ENCODE assay signal across 10 mouse cellular contexts in the genomic region with DNA sequence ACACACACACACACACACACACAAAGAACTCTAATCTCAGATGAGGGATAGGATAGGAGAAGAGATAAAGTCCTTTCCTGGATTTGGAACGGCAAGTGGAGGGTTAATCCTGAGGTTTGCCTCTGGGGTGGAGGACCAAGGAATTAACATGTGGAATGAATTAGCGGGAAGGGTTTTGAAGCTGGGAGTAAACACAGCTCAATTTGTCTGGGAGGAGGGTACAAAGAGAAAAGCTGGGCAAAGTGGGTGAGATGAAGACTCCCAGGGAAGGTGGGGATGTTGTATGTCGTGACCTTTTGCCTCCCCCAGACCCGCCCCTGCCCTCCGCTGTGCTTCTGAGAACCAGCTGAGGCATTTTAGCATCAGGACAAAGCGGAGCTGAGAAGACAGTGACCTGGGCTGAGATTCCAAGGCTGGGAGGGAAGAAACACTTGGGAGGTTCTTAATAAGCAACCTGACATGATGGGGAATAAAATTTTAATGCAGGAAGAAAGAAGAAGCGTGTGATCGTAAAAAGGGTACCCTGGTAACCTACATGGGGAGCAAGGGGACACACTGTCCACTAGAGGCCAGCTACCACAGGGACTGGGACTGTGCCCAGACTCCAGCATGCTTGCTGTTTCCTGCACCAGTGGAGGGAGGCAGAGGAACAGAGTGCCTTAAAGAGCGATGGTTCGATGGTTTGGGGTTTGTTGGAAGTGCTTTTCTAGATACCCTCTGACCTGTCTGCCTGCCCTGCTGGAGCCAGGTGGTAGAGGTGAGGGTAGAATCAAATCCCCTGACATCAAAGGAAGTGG.
DNase-seq lines count a peak whose midpoint lies in the region; ATAC-seq and TF ChIP-seq lines count a peak whose summit lies in the region.
"Had no signal": no experiment of that assay in that cellular context is flagged by ENCODE, and none has a peak within 500 bp of the region (broad histone marks: within the 10 kb centered on the region; RNA-seq: fewer than 3 reads in every experiment).

No protein-coding gene starts in this region.

- DNase-seq in 3T3-L1 (ENCODE audit: low read depth, low spot score) (peak; percentile 61), NIH3T3 (ENCODE audit: low read depth) (peak; percentile 22)
- DNase-seq in layer of hippocampus, adult 9-10 months (ENCODE audit: low spot score), result no peak
- no peak for DNase-seq in adrenal gland, postnatal 25 days
- DNase-seq: cerebellum, adult 11 months; layer of hippocampus, adult 9-11 months had no signal

- 42% methylated on average over 10 of the region's 10 CpGs for WGBS in intestine, postnatal 0 days
- WGBS in intestine, embryonic 16.5 days, result 35% methylated on average over 10 of the region's 10 CpGs
- 21% methylated on average over 10 of the region's 10 CpGs for WGBS in limb, embryonic 12.5 days

- no peak overlapping the region for H3K4me2 ChIP-seq in intestine, postnatal 0 days (replicated peaks; ENCODE audit: low read depth)
- no peak overlapping the region for H3K4me2 ChIP-seq in intestine, embryonic 16.5 days (ENCODE audit: low read depth, low read length)
- H3K4me2 ChIP-seq in limb, embryonic 12.5 days, result peak overlapping the region; percentile 42

- no peaks in the 10 kb centered on the region for H3K9me3 ChIP-seq in intestine, postnatal 0 days (ENCODE audit: control insufficient read depth)
- no peaks in the 10 kb centered on the region for H3K9me3 ChIP-seq in intestine, embryonic 16.5 days (ENCODE audit: control insufficient read depth, low read length)
- H3K9me3 ChIP-seq in limb, embryonic 12.5 days, result no peaks in the 10 kb centered on the region

- H3K9ac ChIP-seq in intestine, postnatal 0 days (ENCODE audit: low read depth, low read length), result no peak overlapping the region
- no peak overlapping the region for H3K9ac ChIP-seq in intestine, embryonic 16.5 days (ENCODE audit: low read depth, low read length)
- H3K9ac ChIP-seq in limb, embryonic 12.5 days (replicated peaks), result no peak overlapping the region

- TF ChIP-seq CTCF in intestine, postnatal 0 days (IDR thresholded peaks at IDR 0.05; ENCODE audit: low read depth), result peak; percentile 44

- ATAC-seq in intestine, postnatal 0 days, result no peak
- no peak for ATAC-seq in intestine, embryonic 16.5 days
- ATAC-seq in limb, embryonic 12.5 days (ENCODE audit: insufficient number of reproducible peaks, insufficient read depth, low FRiP score, low TSS enrichment, low read depth), result no peak
- ATAC-seq: Patski had no signal

- H3K4me1 ChIP-seq in intestine, postnatal 0 days (replicated peaks; ENCODE audit: control insufficient read depth, insufficient read depth, low read length), result no peaks in the 10 kb centered on the region
- H3K4me1 ChIP-seq in intestine, embryonic 16.5 days (ENCODE audit: control insufficient read depth, insufficient read depth, low read length), result no peaks in the 10 kb centered on the region
- peaks cover 29% of the 10 kb centered on the region for H3K4me1 ChIP-seq in limb, embryonic 12.5 days (replicated peaks)

- H3K36me3 ChIP-seq in intestine, postnatal 0 days (ENCODE audit: control insufficient read depth, insufficient read depth), result no peaks in the 10 kb centered on the region
- no peaks in the 10 kb centered on the region for H3K36me3 ChIP-seq in intestine, embryonic 16.5 days (ENCODE audit: control insufficient read depth, insufficient read depth, low read length)
- no peaks in the 10 kb centered on the region for H3K36me3 ChIP-seq in limb, embryonic 12.5 days

- H3K4me3 ChIP-seq in intestine, postnatal 0 days (ENCODE audit: low read depth, low read length), result no peak overlapping the region
- no peak overlapping the region for H3K4me3 ChIP-seq in intestine, embryonic 16.5 days (ENCODE audit: low read length)
- H3K4me3 ChIP-seq in limb, embryonic 12.5 days (replicated peaks), result no peak overlapping the region

- H3K27me3 ChIP-seq in intestine, postnatal 0 days (replicated peaks; ENCODE audit: control insufficient read depth, insufficient read depth, low read length), result no peaks in the 10 kb centered on the region
- peaks cover 3% of the 10 kb centered on the region; the same call in 1 of the 2 replicates for H3K27me3 ChIP-seq in intestine, embryonic 16.5 days (replicated peaks; ENCODE audit: control insufficient read depth, insufficient read depth, low read length)
- H3K27me3 ChIP-seq in limb, embryonic 12.5 days, result peaks cover 53% of the 10 kb centered on the region

- no peak overlapping the region for H3K27ac ChIP-seq in intestine, postnatal 0 days (ENCODE audit: low read depth, low read length)
- no peak overlapping the region for H3K27ac ChIP-seq in intestine, embryonic 16.5 days (ENCODE audit: low read length)
- H3K27ac ChIP-seq in limb, embryonic 12.5 days, result peak overlapping the region; percentile 59; the same call in 1 of the 2 replicates

Comparison
In these comparisons a context has a peak if more than half of its experiments do, and no peak if none do; other contexts are left out.
1. DNase-seq: peak in 3T3-L1 (single experiment) and NIH3T3 (single experiment); none in layer of hippocampus, adult 9-10 months (single experiment) and adrenal gland, postnatal 25 days (single experiment).